Mouse (Mus musculus) adrenal gland, postnatal 25 days (tissue): ENCODE data around the gene Gm5591. TPM values are rescaled to one million over a fixed set of nuclear protein-coding genes. Genes with fewer than 3 reads are reported as not detected.
"Not testable (repeated sequence)": the region's sequence is repeated elsewhere in the genome, so short reads cannot be mapped to it uniquely, and the experiment has no call there.

Source experiments
- DNase-seq: peaks from one replicate; pipeline ENCODE4 v3.0.0; 2021; ENCODE audit warnings: mixed read lengths
- long read RNA-seq: library from polyadenylated mRNA; stranded (forward); transcript quantifications from one replicate; pipeline ENCODE4 v2.0.0, GENCODE M21; 2021
- total RNA-seq: library from RNA; stranded (reverse); gene quantifications from 2 replicates; pipeline ENCODE4 v1.2.3, GENCODE M21; 2021

Gene Gm5591
- not detected in 2 replicates for total RNA-seq
- long read RNA-seq, result 0 reads

- DNase-seq, result not testable (repeated sequence)
These were observed at the start of gene Gm5591 for GRCm38 (mm10) chr7:38528093-38528492. Gene Gm5591 (minus strand): TSS chr7:38528193.

GRCm38 (mm10) chr7:38488468-38488867 is 39.5 kb downstream of the Gm5591 start:
- not testable (repeated sequence) for DNase-seq
